Mouse (Mus musculus) layer of hippocampus, postnatal 36 days (tissue): ENCODE data around the gene Dnajb6. TPM values are rescaled to one million over a fixed set of nuclear protein-coding genes. Genes with fewer than 3 reads are reported as not detected.
A peak's percentile ranks its signal among the peaks of the same experiment; 100 is the strongest.
"Not testable (repeated sequence)": the region's sequence is repeated elsewhere in the genome, so short reads cannot be mapped to it uniquely, and the experiment has no call there.

Experiments used
- DNase-seq, 2 experiments: peaks; one replicate each; pipeline ENCODE4 v3.0.0; 2022
- total RNA-seq, 2 experiments: library from RNA; stranded (reverse); gene quantifications; 2 replicates each; pipeline ENCODE4 v1.2.3; 2021

Dnajb6 gene
- total RNA-seq, result 100 to 1,000 TPM; 173 to 183 TPM

GRCm38 (mm10) chr5:29735557-29736061 is at the start of gene Dnajb6, which contains the start of gene Gm5129:
Gene Dnajb6, plus strand, starts transcription at chr5:29735688.
Gene Gm5129, minus strand, starts transcription at chr5:29735936.
- peak; percentile 98 for DNase-seq

DNA sequence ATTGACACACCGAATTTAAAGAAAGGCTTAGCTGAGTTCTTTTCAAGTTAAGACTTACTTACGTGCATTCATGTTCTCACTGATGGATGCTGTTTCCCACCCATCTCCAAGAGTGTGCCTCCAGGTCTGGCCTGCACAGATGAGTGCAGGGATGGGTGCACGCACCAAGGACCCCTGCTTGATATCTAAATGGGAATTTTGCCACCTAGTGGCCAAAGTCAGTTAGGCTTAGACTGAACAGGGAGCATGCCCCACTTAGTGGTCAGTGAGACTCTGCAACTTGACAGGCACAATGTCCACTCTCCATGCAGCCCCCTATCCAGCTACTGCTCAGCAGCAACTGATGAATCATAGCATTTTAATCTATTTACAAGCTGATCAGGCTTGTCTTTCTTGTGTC is 47.8 kb upstream of the Dnajb6 start:
- DNase-seq, result no peak

DNA sequence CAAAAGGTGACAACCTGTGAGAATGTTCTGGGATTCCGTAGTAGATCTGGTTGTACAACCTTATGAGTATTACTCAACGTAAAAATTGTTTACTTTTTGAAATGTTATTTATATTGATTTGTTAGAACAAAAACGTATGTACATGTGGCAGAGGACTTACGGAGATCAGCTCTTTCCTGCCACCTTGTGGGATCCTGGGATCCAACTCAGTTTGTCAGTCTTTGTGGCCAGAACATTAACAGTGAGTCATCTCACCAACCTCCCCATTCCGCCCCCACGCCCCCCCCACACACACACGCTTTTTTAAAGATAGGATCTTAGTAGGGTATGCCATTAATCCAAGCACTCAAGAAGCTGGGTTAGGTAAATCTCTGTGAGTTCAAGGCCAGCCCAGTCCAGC is 47.1 kb upstream of the Dnajb6 start:
- no peak for DNase-seq

DNA sequence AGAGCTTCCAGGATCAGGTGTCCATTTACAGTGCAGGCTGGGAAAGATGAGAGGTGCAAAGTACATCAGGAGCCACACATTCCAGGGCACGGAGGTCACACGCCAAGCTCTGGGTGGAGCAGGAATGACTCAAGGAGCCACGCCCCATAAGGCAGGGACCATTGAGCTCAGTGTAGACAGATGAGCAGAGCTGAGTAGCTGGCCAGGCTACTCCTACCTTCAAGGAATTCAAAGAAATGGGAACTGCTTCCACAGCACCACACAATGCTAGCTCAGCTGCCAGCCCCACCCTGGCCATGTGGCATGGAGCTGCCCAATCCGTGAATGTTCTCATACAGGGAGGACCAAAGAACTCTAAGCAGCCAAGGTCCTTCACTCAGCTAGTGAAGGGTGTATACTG is 37.0 kb upstream of the Dnajb6 start:
- no peak for DNase-seq

DNA sequence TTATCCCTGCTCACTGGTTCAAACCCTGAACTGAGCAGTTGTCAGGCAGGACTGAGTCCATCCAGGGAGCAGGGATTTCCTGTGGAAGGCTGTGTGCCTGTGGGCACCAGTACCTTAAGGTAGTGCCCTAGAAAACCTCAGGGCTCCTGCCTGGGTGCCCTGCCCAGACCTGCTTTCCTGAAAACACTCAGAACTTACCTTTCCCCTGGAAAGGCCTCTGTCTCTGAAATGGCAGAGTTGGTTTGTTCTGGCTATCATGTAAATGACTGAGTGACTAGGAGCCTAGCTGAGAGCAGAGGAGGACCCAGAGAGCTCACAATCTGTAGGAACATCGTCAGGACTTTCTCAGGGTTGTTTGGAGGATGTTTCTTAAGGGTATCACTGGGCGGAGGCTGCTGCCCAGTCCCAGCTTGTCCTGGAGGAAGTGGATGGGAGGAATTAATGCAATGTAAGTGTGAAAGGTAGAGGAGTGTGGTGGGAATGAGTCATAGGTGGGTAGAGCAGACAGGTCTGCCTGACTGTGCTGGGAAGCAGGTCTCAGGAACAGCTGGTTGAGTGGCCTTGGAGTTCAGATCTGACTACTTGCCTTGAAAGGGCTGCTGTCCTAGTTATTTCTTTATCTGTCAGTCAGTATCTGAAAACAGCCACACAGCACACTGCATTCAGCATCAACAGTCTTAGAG is 35.8 kb upstream of the Dnajb6 start:
- no peak for DNase-seq

GRCm38 (mm10) chr5:29707241-29707640 is 28.2 kb upstream of the Dnajb6 start:
- DNase-seq, result no peak

DNA sequence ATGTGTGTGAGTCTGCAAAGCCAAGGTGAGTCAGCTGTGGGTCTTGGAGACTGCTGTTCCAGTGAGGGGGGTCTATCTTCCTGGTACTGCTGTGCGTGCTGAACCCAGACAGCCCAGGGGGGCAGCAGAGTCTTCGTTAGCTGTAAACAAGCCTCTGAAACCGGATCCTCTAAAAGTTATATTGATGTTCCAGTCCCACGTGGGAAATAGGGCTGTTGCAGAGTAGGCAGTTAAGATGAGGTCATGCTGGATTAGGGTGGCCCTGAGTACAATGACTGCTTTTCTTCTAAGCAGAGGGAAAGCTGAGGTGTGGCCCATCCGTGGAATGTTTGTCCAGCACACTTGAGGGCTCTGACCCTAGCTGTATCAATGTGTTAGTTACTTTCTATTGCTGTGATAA is 27.2 kb upstream of the Dnajb6 start:
- no peak for DNase-seq

- DNase-seq, result no peak
Observed at GRCm38 (mm10) chr5:29711631-29712030, 23.9 kb upstream of the Dnajb6 start.

- no peak for DNase-seq
Observed at GRCm38 (mm10) chr5:29712906-29713305, 22.6 kb upstream of the Dnajb6 start.

DNA sequence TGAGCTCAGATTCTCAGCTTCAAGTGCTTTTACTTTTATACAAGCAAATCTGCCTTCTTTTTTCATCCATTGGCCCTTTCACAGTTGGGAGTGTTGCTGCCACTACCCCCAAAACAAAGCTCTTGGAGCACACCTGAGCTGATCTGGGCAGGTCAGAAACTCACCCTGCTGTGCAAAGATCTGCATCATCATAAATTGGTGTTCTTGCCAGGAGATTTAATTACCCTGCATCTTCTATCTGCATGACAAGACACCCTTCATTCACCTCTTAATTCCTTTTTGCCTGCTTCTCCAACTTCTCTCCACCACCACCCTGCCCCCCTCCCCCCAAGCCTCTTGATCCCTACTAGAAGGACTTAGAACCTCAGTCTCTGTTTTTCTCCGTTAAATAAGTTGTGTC is 14.3 kb upstream of the Dnajb6 start:
- DNase-seq, result no peak

GRCm38 (mm10) chr5:29725369-29725768 is 10.1 kb upstream of the Dnajb6 start:
- no peak for DNase-seq

DNA sequence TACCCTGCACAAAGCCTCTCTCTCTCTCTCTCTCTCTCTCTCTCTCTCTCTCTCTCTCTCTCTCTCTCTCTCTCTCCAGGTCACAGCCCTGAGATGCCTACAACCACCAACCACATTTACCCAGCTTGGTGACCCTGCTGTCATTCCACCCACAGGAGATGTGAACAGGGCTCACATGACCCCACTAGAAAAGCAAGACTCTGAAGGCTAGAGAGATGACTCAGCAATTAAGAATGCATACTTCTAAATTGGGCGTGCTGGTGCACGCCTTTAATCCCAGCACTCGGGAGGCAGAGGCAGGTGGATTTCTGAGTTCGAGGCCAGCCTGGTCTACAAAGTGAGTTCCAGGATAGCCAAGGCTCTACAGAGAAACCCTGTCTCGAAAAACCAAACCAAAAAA is 9.4 kb upstream of the Dnajb6 start:
- DNase-seq, result not testable (repeated sequence)

DNA sequence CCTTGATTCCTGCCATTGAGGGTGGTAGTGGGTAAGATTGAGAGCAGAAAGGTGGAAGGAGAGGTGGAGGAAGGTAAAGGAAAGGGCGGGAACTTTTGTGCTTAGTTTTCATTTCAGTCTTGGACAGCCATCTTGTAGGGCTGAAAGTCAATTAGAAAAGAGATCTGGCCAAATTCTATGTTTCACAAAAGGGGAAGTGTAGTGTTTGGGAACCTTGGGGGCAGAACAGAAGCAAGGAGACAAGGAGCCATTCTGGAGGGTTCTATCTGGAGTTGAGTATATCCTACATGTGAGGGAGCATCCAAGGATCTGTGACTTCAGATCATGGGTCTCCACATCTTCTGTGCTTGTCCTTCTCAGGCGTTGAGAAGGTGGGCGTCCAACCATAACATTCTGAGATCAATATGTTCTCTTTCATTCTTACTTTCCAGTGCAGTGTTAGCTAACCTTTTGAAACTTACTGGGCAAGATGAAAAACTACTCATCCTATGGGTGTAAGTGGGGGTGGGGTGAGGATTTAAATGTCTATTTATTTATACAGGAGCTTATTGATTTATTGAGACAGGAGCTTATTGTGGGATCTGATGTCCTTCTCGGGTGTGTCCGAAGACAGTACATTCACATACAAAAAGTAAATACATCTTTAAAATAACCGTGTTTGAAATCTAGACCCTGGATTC is 517 bp upstream of the Dnajb6 start:
- DNase-seq, result no peak

DNA sequence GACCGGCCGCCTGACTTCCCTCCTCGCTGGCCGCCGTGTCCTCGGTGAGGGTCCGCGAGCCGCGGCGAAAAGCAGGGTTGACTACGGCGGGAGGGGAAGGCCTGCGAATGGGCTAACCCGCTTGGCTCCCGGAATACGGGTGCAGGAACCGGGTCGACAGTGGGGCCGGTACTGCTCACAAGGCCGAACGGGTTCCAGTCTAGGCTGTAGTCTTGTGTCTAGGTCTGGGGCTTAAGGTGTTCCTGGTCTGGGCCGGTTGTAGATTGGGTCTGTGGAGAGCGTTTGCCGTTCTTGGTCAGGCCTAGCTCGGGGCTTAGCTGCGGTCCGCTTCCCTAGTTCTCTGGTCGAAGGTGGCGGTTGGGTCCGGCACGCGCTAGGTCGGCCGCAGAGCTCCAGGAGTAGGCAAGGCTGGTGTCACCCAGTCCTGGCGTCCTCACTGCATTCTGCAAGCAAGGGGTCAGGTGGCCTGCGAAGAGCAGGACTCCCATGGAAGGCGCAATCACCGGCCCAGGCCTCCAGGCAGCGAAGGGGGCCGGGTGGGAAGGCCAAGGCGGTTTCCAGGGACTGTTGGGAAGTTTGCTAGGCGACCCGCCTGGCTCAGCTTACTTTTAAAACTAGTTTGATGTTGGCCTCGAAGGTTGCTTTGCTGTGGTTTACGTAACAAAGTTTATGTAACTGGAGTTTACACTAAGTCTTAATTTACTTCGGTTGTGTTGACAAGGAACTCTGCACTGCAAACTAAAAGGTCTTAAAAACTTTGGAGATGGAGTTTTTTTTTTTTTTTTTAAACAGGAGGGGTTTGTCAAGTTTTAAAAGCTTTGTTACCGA is 799 bp downstream of the Dnajb6 start:
- DNase-seq, result no peak

- DNase-seq, result no peak
Observed at GRCm38 (mm10) chr5:29736942-29737341, 1.5 kb downstream of the Dnajb6 start.

DNA sequence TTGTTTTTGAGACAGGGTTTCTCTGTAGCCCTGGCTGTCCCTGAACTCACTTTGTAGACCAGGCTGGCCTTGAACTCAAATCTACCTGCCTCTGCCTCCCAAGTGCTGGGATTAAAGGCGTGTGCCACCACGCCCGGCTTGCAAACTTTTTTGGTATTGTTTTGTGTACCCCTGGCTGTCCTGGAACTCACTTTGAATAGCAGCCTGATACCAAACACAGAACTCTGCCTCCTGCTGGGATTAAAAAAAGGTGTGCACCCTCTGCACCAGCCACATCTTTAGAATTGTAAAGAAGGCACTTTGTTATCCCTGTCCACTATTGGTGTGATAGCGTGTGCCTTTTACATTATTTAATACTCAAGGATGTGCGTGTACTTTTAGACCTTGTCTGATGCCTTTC is 2.0 kb downstream of the Dnajb6 start:
- DNase-seq, result no peak

GRCm38 (mm10) chr5:29738076-29738475 is 2.6 kb downstream of the Dnajb6 start:
- DNase-seq, result no peak

GRCm38 (mm10) chr5:29740651-29741050 is 5.2 kb downstream of the Dnajb6 start:
- DNase-seq, result no peak

GRCm38 (mm10) chr5:29741093-29741492 is 5.6 kb downstream of the Dnajb6 start:
- DNase-seq, result no peak

GRCm38 (mm10) chr5:29747661-29748060 is 12.2 kb downstream of the Dnajb6 start:
- no peak for DNase-seq

DNA sequence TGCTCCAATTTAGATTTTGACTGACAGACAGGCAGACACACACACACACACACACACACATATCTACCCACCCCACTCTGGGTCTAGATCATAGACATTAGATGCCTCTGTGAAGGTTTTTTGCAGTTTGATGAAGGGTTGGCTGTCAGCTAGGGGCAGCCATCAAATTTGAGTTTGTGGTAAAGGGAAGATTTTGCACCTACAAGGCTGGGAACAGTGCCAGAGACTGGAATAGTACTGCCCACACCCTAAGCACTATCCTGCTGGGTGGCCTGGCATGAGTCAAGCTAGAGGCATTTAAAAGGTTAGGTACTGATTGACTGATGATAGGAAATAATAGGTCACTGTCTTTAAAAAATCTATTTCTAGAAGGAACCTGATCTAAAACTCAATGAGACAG is 15.8 kb downstream of the Dnajb6 start:
- DNase-seq, result no peak

DNA sequence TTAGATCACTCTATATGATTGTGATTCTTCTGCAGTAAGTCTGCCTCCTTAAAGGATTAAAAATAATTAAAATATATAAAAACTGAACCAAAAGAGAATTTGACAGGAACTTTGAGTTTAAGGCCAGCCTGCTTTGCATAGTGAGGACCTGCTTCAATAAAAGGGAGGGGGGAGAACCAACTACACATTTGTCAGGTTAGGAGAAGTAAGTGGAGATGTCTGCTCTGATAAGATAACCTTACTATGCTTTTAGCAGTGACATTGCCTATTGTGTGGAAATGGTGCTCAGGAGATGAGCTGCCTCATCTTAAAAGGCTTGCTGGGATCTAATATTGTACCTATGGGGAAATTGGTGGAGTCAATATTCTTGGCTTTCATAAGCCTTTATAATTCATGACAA is 17.4 kb downstream of the Dnajb6 start:
- no peak for DNase-seq

DNA sequence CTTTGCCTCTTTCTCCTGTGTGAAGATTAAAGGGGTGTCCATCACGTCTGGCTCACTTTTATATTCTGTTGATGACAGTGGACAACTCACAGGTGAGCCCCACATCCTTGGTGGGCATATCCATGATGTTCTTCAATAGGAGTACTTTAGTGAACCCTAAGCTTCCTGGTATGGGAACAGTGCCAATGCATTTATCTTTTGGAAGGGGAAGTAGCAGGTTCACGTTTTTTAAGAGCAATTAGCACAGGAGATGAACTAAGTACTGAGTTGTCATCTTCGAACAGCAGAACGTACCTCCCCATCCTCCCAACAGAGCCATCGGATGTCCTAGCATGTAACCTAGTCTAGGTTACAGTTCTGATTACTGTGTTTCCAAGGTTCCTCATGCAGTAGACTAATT is 23.8 kb downstream of the Dnajb6 start:
- no peak for DNase-seq
